Mouse (Mus musculus): ENCODE results near the gene Olfr446.

- TF ChIP-seq MAFK (IDR thresholded peaks at IDR 0.05; ENCODE audit: insufficient read depth, low read depth, low read length) = no peak
- TF ChIP-seq HCFC1 (IDR thresholded peaks at IDR 0.05; ENCODE audit: borderline replicate concordance, insufficient read depth, low read length) = no peak
- no peak for TF ChIP-seq ZC3H11A (IDR thresholded peaks at IDR 0.05; ENCODE audit: borderline replicate concordance, low read depth, low read length)
- TF ChIP-seq CHD2 (IDR thresholded peaks at IDR 0.05; ENCODE audit: low read depth, low read length) = no peak
- no peak for TF ChIP-seq ZNF384 (IDR thresholded peaks at IDR 0.05; ENCODE audit: low read depth, low read length)
Measured at GRCm38 (mm10) chr6:42948767-42949166, 27.6 kb downstream of the Olfr446 start, which contains the start of gene Olfr444.

Measured in ES-E14 (cell line).